Mouse (Mus musculus): Measurements from ENCODE around the gene Golga7b. TPM values are rescaled to one million over a fixed set of nuclear protein-coding genes. Genes with fewer than 3 reads are reported as not detected.

Golga7b gene
- polyA plus RNA-seq, 1 experiment = 115 TPM

DNA sequence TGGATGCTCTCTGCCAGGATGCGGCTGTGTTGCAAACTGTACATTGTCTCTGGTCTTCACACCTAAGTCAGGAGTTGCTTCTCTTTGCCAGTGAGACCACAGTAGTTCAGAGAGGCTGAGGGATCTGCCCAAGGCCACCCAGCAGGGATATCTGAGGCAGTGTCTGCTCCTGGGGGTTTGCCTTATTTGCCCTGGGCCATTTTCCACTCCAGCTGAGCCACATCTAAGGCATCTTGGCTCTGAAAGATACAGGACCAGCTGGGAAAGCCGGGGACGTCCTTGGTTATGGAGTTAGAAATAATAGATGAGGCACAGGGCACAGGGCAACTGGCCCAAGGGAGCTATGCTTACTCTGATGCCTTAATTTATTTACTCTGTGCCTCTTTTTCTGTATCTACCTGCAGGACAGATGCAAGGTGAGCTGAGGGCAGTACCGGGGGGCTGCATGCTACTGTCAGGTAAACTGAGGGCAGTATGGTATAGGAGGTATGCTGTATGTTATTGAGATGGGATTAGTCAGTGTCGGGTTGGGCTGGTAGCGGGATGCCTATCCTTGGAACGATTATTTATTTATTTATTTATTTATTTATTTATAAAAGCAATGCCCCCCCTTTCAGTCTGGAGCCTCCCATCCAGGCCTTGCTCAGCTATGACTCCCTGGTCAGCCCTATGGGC lies 30.5 kb upstream of the Golga7b start:
- H3K27ac ChIP-seq (ENCODE audit: insufficient read depth, low read length) = no peak overlapping the region
- H3K4me3 ChIP-seq (ENCODE audit: insufficient read depth, low read length) = no peak overlapping the region
- no peaks in the 10 kb centered on the region for H3K4me1 ChIP-seq (ENCODE audit: control insufficient read depth, insufficient read depth, low read length)
- TF ChIP-seq CTCF (IDR thresholded peaks at IDR 0.05; ENCODE audit: extremely low read depth, insufficient read depth, low read length) (no peak), POLR2A (IDR thresholded peaks at IDR 0.05; ENCODE audit: extremely low read depth, insufficient read depth, low read length) (no peak)

DNA sequence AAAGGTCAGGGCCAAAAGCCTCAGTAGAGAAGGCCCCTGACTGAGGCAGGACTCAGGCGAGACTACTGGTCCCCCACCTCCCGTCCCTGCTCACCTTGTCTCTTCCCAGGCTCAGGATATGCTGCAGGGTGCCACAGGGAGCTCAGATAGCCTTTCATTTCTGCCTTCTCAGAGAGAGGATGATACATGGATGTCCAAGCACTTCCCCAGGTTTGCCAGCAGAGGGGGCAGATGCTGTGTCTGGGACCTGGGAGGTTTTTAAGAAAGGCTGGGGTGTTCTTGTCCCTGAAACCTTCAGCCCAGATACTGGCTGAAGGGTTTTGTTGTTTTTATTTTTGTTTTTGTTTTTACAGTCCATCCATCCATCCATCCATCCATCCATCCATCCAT lies 30.0 kb upstream of the Golga7b start:
- Histone ChIP-seq H3K4me1 (ENCODE audit: control insufficient read depth, insufficient read depth, low read length) (no peaks in the 10 kb centered on the region), H3K27ac (ENCODE audit: insufficient read depth, low read length) (no peak overlapping the region), H3K4me3 (ENCODE audit: insufficient read depth, low read length) (no peak overlapping the region)
- no peak for TF ChIP-seq POLR2A (IDR thresholded peaks at IDR 0.05; ENCODE audit: extremely low read depth, insufficient read depth, low read length)
- peak; percentile 81 for TF ChIP-seq CTCF (IDR thresholded peaks at IDR 0.05; ENCODE audit: extremely low read depth, insufficient read depth, low read length)

- Histone ChIP-seq H3K27ac (ENCODE audit: insufficient read depth, low read length) (no peak overlapping the region), H3K4me3 (ENCODE audit: insufficient read depth, low read length) (no peak overlapping the region), H3K4me1 (ENCODE audit: control insufficient read depth, insufficient read depth, low read length) (no peaks in the 10 kb centered on the region)
- TF ChIP-seq CTCF (IDR thresholded peaks at IDR 0.05; ENCODE audit: extremely low read depth, insufficient read depth, low read length) (no peak), POLR2A (IDR thresholded peaks at IDR 0.05; ENCODE audit: extremely low read depth, insufficient read depth, low read length) (no peak)
Observed at GRCm38 (mm10) chr19:42226451-42226850, 20.9 kb upstream of the Golga7b start.

DNA sequence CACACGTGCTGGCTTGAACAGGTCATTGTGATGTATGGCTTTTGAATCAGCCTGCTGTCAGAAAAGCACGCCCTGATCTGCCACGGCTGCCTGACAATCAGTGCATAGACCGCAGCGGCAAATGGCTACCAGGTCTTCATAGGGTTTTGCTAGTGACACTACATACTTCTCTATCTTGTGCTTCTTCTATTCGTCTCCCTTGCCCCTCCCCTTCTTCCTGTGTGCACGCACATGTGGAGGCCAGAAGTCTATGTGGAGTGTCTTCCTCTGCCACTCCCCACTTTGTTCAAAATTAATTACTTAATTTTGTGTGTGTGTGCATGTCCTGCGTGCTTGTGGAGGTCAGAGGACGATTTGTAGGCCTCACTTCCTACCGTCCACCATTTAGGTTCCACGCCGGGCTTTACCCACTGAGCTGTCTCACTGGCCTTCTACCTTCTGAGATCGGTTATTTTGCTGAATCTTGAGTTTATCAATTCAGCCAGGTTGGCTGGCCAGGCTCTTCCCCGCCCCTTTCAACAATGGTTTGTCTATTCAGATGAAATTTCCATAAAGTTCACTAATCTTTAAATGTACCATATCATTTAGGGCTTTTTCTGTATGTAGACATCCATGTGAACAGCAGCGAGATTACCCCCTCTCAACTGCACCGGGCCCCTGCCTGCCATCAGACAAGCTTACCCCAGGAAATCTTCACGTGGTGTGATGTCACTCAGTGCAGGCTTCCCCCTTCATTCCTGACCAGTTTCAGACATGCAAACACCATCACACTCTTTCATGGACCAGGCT lies 17.7 kb upstream of the Golga7b start:
- TF ChIP-seq POLR2A (IDR thresholded peaks at IDR 0.05; ENCODE audit: extremely low read depth, insufficient read depth, low read length) (no peak), CTCF (IDR thresholded peaks at IDR 0.05; ENCODE audit: extremely low read depth, insufficient read depth, low read length) (no peak)

DNA sequence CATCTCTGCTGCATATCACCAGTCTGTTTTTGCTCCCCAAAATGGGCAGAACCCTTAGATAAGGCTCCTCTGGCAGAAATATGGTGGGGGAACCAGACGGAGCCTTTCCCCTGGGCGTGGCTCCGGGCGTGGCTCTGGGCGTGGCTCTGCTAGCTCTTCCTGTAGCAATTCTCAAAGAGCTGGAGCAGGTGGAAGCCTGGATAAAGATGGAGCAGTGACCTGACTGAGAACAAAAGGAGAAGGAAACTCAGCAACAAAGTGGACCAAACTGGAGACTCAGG lies 17.1 kb upstream of the Golga7b start:
- H3K4me1 ChIP-seq (ENCODE audit: control insufficient read depth, insufficient read depth, low read length) = no peaks in the 10 kb centered on the region; the same call in 1 of the 2 replicates
- H3K4me3 ChIP-seq (ENCODE audit: insufficient read depth, low read length) = no peak overlapping the region
- TF ChIP-seq CTCF (IDR thresholded peaks at IDR 0.05; ENCODE audit: extremely low read depth, insufficient read depth, low read length) (no peak), POLR2A (IDR thresholded peaks at IDR 0.05; ENCODE audit: extremely low read depth, insufficient read depth, low read length) (no peak)
- no peak overlapping the region for H3K27ac ChIP-seq (ENCODE audit: insufficient read depth, low read length)

More for the DNA sequence above, 17.7 kb upstream of the Golga7b start:
- Histone ChIP-seq H3K4me3 (ENCODE audit: insufficient read depth, low read length) (no peak overlapping the region), H3K4me1 (ENCODE audit: control insufficient read depth, insufficient read depth, low read length) (no peaks in the 10 kb centered on the region; the same call in 1 of the 2 replicates), H3K27ac (ENCODE audit: insufficient read depth, low read length) (no peak overlapping the region)

DNA sequence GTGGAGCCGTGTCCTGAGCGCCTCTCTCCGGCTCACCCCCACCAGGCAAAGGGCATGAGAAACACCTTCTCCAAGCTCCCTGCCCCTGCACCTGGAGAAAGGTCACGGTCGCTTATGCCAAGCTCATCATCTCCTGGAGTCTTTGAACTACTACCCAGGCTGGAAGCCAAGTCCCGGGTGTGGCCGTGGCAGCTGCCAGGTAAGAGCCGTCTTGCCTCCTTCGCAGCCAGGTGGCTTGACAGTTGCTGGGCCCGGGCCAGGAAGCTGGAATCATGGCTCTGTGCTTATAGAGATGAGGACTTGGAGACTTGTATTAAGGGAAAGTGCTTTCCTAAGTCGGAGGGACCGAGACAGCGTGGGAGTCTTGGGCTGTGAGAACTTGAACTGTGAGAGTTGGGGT lies 16.4 kb upstream of the Golga7b start:
- no peak for TF ChIP-seq POLR2A (IDR thresholded peaks at IDR 0.05; ENCODE audit: extremely low read depth, insufficient read depth, low read length)
- TF ChIP-seq CTCF (IDR thresholded peaks at IDR 0.05; ENCODE audit: extremely low read depth, insufficient read depth, low read length) = no peak
- Histone ChIP-seq H3K27ac (ENCODE audit: insufficient read depth, low read length) (no peak overlapping the region), H3K4me1 (ENCODE audit: control insufficient read depth, insufficient read depth, low read length) (no peaks in the 10 kb centered on the region; the same call in 1 of the 2 replicates), H3K4me3 (ENCODE audit: insufficient read depth, low read length) (no peak overlapping the region)

- H3K27ac ChIP-seq (ENCODE audit: insufficient read depth, low read length) = peak overlapping the region; percentile 26; the same call in 1 of the 2 replicates
- H3K4me3 ChIP-seq (ENCODE audit: insufficient read depth, low read length) = no peak overlapping the region
- H3K4me1 ChIP-seq (ENCODE audit: control insufficient read depth, insufficient read depth, low read length) = peaks cover 7% of the 10 kb centered on the region
- TF ChIP-seq POLR2A (IDR thresholded peaks at IDR 0.05; ENCODE audit: extremely low read depth, insufficient read depth, low read length) (no peak), CTCF (IDR thresholded peaks at IDR 0.05; ENCODE audit: extremely low read depth, insufficient read depth, low read length) (no peak)
Observed at GRCm38 (mm10) chr19:42237602-42238340, 9.6 kb upstream of the Golga7b start.

GRCm38 (mm10) chr19:42238341-42238715 lies 9.0 kb upstream of the Golga7b start:
- Histone ChIP-seq H3K4me1 (ENCODE audit: control insufficient read depth, insufficient read depth, low read length) (peaks cover 7% of the 10 kb centered on the region), H3K4me3 (ENCODE audit: insufficient read depth, low read length) (no peak overlapping the region), H3K27ac (ENCODE audit: insufficient read depth, low read length) (peak overlapping the region; percentile 4; the same call in 1 of the 2 replicates)
- TF ChIP-seq POLR2A (IDR thresholded peaks at IDR 0.05; ENCODE audit: extremely low read depth, insufficient read depth, low read length) (no peak), CTCF (IDR thresholded peaks at IDR 0.05; ENCODE audit: extremely low read depth, insufficient read depth, low read length) (no peak)

DNA sequence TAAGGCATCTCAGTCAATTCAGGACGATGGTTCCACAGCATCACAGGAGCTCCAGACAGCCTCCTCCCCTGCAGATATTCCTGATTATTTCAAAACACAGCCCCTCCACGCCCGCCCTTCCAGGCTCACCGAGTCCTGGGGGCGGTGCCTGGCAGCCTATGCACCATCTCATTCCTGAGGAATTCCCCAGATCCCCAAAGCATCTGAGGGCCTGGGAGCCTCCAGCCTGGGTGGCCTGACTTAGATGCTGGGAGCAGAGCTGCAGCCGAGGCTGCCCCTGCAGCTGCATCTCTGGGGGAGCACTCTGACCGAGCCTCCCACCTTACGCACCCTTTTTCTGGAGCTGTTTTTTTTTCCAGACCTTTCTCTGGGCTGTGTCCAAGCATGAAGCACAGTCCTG lies 6.5 kb upstream of the Golga7b start:
- Histone ChIP-seq H3K4me1 (ENCODE audit: control insufficient read depth, insufficient read depth, low read length) (peaks cover 10% of the 10 kb centered on the region), H3K27ac (ENCODE audit: insufficient read depth, low read length) (no peak overlapping the region), H3K4me3 (ENCODE audit: insufficient read depth, low read length) (no peak overlapping the region)
- no peak for TF ChIP-seq CTCF (IDR thresholded peaks at IDR 0.05; ENCODE audit: extremely low read depth, insufficient read depth, low read length)
- TF ChIP-seq POLR2A (IDR thresholded peaks at IDR 0.05; ENCODE audit: extremely low read depth, insufficient read depth, low read length) = no peak

Measured in cortical plate, adult 2 months (tissue).